Mouse (Mus musculus) myocyte (in vitro differentiated cells): Measurements from ENCODE around the gene Herpud1.

Experiments used
- CEBPB ChIP-seq: IDR thresholded peaks from 2 replicates; pipeline ENCODE4 v1.6.1; 2011; ENCODE audit warnings: mild to moderate bottlenecking, moderate library complexity; ENCODE audit not compliant: poor library complexity, insufficient read depth, severe bottlenecking
- MAX ChIP-seq: IDR thresholded peaks from one replicate; pipeline ENCODE4 v1.6.1; 2011; ENCODE audit warnings: low read depth, mild to moderate bottlenecking, control low read depth
- POLR2A ChIP-seq: IDR thresholded peaks from one replicate; pipeline ENCODE4 v1.6.1; 2011; ENCODE audit warnings: low read depth, mild to moderate bottlenecking, control low read depth, moderate library complexity; ENCODE audit not compliant: insufficient read length

DNA sequence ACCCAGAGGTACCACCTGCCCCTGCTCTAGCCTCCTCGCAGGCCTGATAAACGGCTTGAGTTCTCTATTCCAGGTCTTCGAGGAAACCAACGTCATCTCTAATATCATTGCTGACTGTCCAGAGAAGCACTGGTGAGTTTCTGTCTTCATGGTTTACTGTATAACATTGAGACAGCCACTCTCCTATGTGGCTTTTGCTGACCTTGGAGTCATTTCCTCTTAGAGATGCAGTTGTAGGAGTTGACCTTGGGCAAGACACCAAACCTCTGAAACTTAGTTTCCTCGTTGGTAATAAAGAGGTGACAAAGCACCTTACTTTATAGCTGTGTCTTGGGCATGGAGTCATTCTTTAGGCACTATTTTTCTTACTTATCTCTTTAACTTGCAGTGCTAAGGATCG is 26.3 kb downstream of the Herpud1 start:
- no peak for TF ChIP-seq MAX
- no peak for TF ChIP-seq CEBPB
- TF ChIP-seq POLR2A, result no peak
